In the genomic region with DNA sequence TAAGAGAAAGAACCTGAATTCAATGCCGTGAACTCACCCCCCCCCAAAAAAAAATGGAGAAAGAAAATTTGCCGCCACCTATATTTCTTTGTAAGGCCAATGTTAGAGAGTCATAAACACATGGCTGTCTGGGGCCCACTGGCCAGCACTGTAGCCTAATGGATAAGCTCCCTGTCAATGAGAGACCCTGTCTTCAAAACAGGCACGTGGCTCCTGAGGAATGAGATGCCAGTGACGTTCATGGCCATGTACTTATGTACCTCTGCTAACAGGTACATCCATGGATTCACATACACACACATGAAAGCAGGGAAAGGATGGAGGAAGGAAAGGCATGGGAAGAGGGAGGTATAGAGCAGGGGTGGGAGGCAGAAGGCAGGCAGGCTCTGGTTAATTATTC, we compare ENCODE assay signal across 24 mouse cellular contexts.
A peak's percentile ranks its signal among the peaks of the same experiment; 100 is the strongest.
DNase-seq lines count a peak whose midpoint lies in the region; ATAC-seq and TF ChIP-seq lines count a peak whose summit lies in the region.
"Had no signal": no experiment of that assay in that cellular context is flagged by ENCODE, and none has a peak within 500 bp of the region (broad histone marks: within the 10 kb centered on the region; RNA-seq: fewer than 3 reads in every experiment).

No protein-coding gene starts in this region.

- 64% methylated on average over 4 of the region's 4 CpGs for WGBS in midbrain, embryonic 12.5 days
- WGBS in midbrain, embryonic 11.5 days: 67% methylated on average over 4 of the region's 4 CpGs
- WGBS in midbrain, embryonic 16.5 days: 51% methylated on average over 4 of the region's 4 CpGs
- 66% methylated on average over 4 of the region's 4 CpGs for WGBS in midbrain, postnatal 0 days

- DNase-seq in heart, adult 11 months: peak; percentile 81
- no peak for DNase-seq in heart, postnatal 4 days
- no peak for DNase-seq in midbrain, embryonic 11.5 days (ENCODE audit: low spot score, missing footprints)
- DNase-seq in midbrain, postnatal 0 days (ENCODE audit: low spot score): no peak
- DNase-seq: adrenal gland, postnatal 10 days; adrenal gland, postnatal 36 days; B cell, adult 2 months; cerebellum, adult 11 months; cerebellum, adult 2 months; cerebellum, adult 9-11 months; cerebellum, postnatal 25 days; gastrocnemius, postnatal 10 days; gastrocnemius, postnatal 36 days had no signal

- H3K27me3 ChIP-seq in midbrain, embryonic 12.5 days: no peaks in the 10 kb centered on the region
- H3K27me3 ChIP-seq in midbrain, embryonic 11.5 days (ENCODE audit: control insufficient read depth, insufficient read depth, low read length): no peaks in the 10 kb centered on the region
- H3K27me3 ChIP-seq in midbrain, embryonic 16.5 days (ENCODE audit: control insufficient read depth, insufficient read depth, low read depth, low read length): no peaks in the 10 kb centered on the region
- H3K27me3 ChIP-seq in midbrain, postnatal 0 days (ENCODE audit: insufficient read depth, low read length): no peaks in the 10 kb centered on the region
- H3K27me3 ChIP-seq: CH12.LX; embryonic facial prominence, embryonic 12.5 days; embryonic facial prominence, embryonic 15.5 days had no signal

- H3K27ac ChIP-seq in midbrain, embryonic 12.5 days (replicated peaks): no peak overlapping the region
- H3K27ac ChIP-seq in midbrain, embryonic 11.5 days (ENCODE audit: low read depth, low read length): no peak overlapping the region
- no peak overlapping the region for H3K27ac ChIP-seq in midbrain, embryonic 16.5 days (ENCODE audit: low read length)
- no peak overlapping the region for H3K27ac ChIP-seq in midbrain, postnatal 0 days (ENCODE audit: low read depth, low read length)
- H3K27ac ChIP-seq: embryonic facial prominence, embryonic 12.5 days; embryonic facial prominence, embryonic 15.5 days; hindbrain, embryonic 10.5 days; hindbrain, embryonic 14.5 days had no signal

- H3K36me3 ChIP-seq in midbrain, embryonic 12.5 days: no peaks in the 10 kb centered on the region
- no peaks in the 10 kb centered on the region for H3K36me3 ChIP-seq in midbrain, embryonic 11.5 days (ENCODE audit: control insufficient read depth, insufficient read depth, low read length)
- H3K36me3 ChIP-seq in midbrain, embryonic 16.5 days (ENCODE audit: control insufficient read depth, insufficient read depth, low read length): no peaks in the 10 kb centered on the region
- no peaks in the 10 kb centered on the region for H3K36me3 ChIP-seq in midbrain, postnatal 0 days (ENCODE audit: insufficient read depth, low read length)
- H3K36me3 ChIP-seq: embryonic facial prominence, embryonic 12.5 days; embryonic facial prominence, embryonic 15.5 days; G1E; hindbrain, embryonic 10.5 days had no signal

- no peak overlapping the region for H3K4me3 ChIP-seq in midbrain, embryonic 12.5 days
- no peak overlapping the region for H3K4me3 ChIP-seq in midbrain, embryonic 11.5 days (ENCODE audit: low read depth, low read length)
- no peak overlapping the region for H3K4me3 ChIP-seq in midbrain, embryonic 16.5 days (ENCODE audit: low read depth, low read length)
- no peak overlapping the region for H3K4me3 ChIP-seq in midbrain, postnatal 0 days (ENCODE audit: low read depth, low read length)
- H3K4me3 ChIP-seq: embryonic facial prominence, embryonic 12.5 days; embryonic facial prominence, embryonic 15.5 days; hindbrain, embryonic 10.5 days had no signal

- no peak for TF ChIP-seq CTCF in midbrain, postnatal 0 days (IDR thresholded peaks at IDR 0.05)

- H3K4me2 ChIP-seq in midbrain, embryonic 12.5 days (replicated peaks): no peak overlapping the region
- H3K4me2 ChIP-seq in midbrain, embryonic 11.5 days: no peak overlapping the region
- H3K4me2 ChIP-seq in midbrain, embryonic 16.5 days (ENCODE audit: low read length): no peak overlapping the region
- H3K4me2 ChIP-seq in midbrain, postnatal 0 days (ENCODE audit: low read depth, low read length, poor library complexity, severe bottlenecking): no peak overlapping the region
- H3K4me2 ChIP-seq: embryonic facial prominence, embryonic 12.5 days; embryonic facial prominence, embryonic 15.5 days; heart, embryonic 11.5 days; hindbrain, embryonic 14.5 days had no signal

- H3K4me1 ChIP-seq in midbrain, embryonic 12.5 days: no peaks in the 10 kb centered on the region
- H3K4me1 ChIP-seq in midbrain, embryonic 11.5 days (ENCODE audit: control insufficient read depth, insufficient read depth, low read length): no peaks in the 10 kb centered on the region
- H3K4me1 ChIP-seq in midbrain, embryonic 16.5 days (ENCODE audit: control insufficient read depth, insufficient read depth, low read length): no peaks in the 10 kb centered on the region
- H3K4me1 ChIP-seq in midbrain, postnatal 0 days (ENCODE audit: insufficient read depth, low read length): no peaks in the 10 kb centered on the region
- H3K4me1 ChIP-seq: embryonic facial prominence, embryonic 12.5 days; embryonic facial prominence, embryonic 15.5 days; hindbrain, embryonic 10.5 days had no signal

- no peak overlapping the region for H3K9ac ChIP-seq in midbrain, embryonic 12.5 days (replicated peaks)
- no peak overlapping the region for H3K9ac ChIP-seq in midbrain, embryonic 11.5 days (ENCODE audit: low read length)
- H3K9ac ChIP-seq in midbrain, embryonic 16.5 days (ENCODE audit: low read depth, low read length): no peak overlapping the region
- H3K9ac ChIP-seq in midbrain, postnatal 0 days (replicated peaks; ENCODE audit: low read length, poor library complexity, severe bottlenecking): no peak overlapping the region
- H3K9ac ChIP-seq: embryonic facial prominence, embryonic 12.5 days; embryonic facial prominence, embryonic 15.5 days; hindbrain, embryonic 14.5 days had no signal

- H3K9me3 ChIP-seq in midbrain, embryonic 12.5 days: no peaks in the 10 kb centered on the region
- H3K9me3 ChIP-seq in midbrain, embryonic 11.5 days (ENCODE audit: control insufficient read depth, low read length): no peaks in the 10 kb centered on the region
- H3K9me3 ChIP-seq in midbrain, embryonic 16.5 days (replicated peaks; ENCODE audit: control insufficient read depth, low read length, poor library complexity, severe bottlenecking): no peaks in the 10 kb centered on the region
- H3K9me3 ChIP-seq in midbrain, postnatal 0 days (ENCODE audit: low read length): no peaks in the 10 kb centered on the region
- H3K9me3 ChIP-seq: embryonic facial prominence, embryonic 12.5 days; embryonic facial prominence, embryonic 15.5 days; G1E; hindbrain, embryonic 10.5 days had no signal

- 0 out of 2 replicates have a peak, but pooled peaks have one; percentile 54 for ATAC-seq in midbrain, embryonic 12.5 days (ENCODE audit: low FRiP score, low read depth)
- ATAC-seq in midbrain, embryonic 11.5 days (ENCODE audit: low FRiP score): no peak
- 0 out of 2 replicates have a peak, but pooled peaks have one; percentile 25 for ATAC-seq in midbrain, embryonic 16.5 days
- ATAC-seq in midbrain, postnatal 0 days (ENCODE audit: low FRiP score): no peak
- ATAC-seq: forebrain, embryonic 16.5 days; Patski had no signal

Comparison
In these comparisons a context has a peak if more than half of its experiments do, and no peak if none do; other contexts are left out.
1. ATAC-seq: peak in midbrain, embryonic 12.5 days (single experiment) and midbrain, embryonic 16.5 days (single experiment); none in midbrain, embryonic 11.5 days (single experiment) and midbrain, postnatal 0 days (single experiment).